Mouse (Mus musculus) adrenal gland, adult 8-10 months (tissue): ENCODE results near the gene Ank2. TPM values are rescaled to one million over a fixed set of nuclear protein-coding genes. Genes with fewer than 3 reads are reported as not detected.

Source experiments
- DNase-seq: peaks from one replicate; pipeline ENCODE4 v3.0.0; 2022
- total RNA-seq, 4 experiments: library from RNA; stranded (reverse); gene quantifications; 2 replicates each; pipeline ENCODE4 v1.2.4; 2022

Ank2 gene
- total RNA-seq, 4 experiments from 2014 or later: 42.5 to 55.4 (median 46.6) TPM

DNA sequence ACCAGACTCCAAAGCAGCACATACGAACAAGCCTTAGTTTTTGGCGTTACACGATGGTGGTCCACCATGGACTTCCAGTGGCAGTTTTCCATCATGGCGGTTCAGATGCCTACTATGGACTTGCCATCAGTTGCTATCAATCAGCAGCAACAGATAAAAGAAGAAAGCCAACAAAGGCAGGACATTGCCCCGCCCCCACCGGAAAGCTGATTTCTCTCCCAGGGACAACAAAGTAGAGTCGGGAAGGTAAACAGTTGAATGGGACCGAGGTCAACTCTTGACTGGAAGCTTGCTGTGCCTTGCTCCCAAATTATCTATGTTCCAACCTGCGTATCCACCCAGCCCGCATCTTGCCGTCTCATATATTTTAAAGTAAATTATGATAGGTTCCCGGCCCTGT is 328.9 kb downstream of the Ank2 start:
- DNase-seq: no peak

- no peak for DNase-seq
These were observed 330.0 kb downstream of the Ank2 start for GRCm38 (mm10) chr3:127169114-127169513.

DNA sequence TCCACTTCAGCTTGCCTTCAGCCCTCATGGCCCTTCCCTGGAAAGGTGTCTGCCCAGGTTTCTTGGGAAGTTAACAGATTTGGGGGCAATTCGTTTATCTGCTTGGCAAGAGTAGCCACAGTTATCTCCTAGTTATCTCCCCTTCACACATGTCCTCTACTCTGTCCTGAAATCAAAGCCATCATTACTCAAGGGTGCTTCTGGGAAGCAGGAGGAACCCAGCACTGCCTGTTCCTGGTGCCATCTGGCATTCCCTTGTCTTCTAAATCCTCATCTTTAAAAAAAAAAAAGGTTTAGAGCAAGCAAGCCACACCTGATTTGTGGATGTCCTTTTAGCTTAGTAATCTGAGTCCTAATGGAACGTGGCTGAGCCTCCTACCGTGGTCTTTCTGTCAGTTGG is 335.4 kb downstream of the Ank2 start:
- DNase-seq: no peak

GRCm38 (mm10) chr3:127161998-127162712 is 337.0 kb downstream of the Ank2 start:
- DNase-seq: peak; percentile 21

DNA sequence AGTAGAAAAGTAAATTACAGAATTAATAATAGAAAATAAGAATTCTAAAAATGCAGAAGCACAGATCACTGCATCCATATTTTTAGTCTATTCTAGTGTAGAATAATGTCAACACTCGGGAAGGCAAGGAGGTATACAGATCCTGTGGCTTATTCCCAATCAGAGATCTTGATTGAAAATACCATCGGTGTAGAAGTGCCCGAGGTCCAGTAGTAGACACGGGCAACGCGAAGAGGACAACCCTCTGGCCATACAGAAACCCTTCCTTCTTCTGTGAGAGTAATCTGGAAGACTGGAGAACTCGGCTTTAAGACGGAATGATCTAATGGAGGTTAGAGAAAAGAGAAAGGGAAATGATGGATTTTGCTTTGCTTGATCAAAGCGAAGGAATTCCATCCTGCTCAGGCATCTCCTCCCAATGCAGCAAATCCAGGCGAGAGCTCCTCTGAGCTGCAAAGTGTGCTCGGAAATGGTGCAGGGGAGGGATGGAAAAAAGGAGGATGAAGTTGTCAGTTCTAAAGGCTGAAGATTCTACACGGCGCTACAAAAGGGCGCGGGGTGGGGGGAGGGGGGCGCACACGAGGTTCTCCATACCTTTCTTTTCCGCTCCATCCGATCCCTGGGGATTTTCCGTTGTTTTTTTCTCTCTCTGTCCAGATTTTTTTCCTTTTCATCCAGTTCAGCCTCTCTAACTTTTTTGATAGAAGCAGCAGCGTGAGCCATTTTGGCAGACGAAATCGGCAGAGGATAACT is 337.9 kb downstream of the Ank2 start:
- no peak for DNase-seq

DNA sequence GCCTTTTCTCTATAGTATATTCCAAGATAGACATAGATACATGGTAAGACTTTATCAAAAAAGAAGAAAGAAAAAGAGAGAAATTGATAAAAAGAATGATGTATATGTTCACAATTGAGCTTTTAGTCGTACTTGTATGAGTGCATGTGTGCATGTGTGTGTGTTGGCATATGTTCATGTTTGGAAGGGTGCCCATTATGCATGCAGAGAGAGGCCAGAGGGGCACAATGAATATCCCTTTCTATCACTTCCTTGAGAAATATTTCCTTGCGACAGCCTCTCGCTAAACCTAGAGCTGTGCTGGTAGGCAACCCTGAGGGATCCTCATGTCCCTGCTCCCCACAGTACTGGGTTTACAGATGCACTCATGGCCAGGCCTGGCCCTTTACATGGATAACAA is 341.4 kb downstream of the Ank2 start:
- DNase-seq: no peak

DNA sequence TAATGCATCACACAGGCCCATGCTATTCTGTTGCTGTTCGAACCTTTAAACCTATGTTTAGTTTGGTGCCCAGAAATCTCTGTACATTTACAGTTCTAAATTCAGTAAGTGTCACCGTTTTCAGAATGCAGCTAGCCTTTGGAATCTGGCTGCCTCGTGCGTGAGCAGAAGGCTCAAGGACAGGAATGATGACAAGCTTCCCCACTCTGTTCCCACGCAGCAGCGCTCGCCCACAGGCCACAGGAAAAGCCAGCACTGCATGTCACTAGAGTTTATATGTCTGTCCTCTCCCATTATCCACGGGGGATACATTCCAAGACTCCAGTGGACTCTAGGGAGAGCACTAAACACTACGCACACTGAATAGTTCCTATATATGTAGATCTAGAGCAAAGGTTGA is 343.1 kb downstream of the Ank2 start:
- no peak for DNase-seq

DNA sequence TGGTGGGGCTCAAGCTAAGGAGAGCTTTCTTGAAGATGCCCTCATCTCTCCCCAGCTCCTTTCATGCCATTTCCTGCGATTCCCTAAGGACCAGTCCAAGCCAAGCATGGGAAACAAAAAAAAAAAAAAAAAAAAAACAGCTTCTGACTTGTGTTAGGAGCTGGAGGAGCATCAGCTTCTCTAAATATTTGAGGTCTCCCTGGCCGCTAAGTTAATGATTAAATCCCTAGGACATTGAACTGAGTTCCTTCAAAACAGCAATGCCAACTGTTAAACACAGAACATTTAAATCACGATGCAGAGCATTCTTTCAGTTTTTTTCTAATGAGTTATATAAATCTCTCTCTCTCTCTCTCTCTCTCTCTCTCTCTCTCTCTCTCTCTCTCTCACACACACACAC is 345.3 kb downstream of the Ank2 start:
- DNase-seq: no peak

GRCm38 (mm10) chr3:127153443-127153842 is 345.7 kb downstream of the Ank2 start:
- DNase-seq: no peak

DNA sequence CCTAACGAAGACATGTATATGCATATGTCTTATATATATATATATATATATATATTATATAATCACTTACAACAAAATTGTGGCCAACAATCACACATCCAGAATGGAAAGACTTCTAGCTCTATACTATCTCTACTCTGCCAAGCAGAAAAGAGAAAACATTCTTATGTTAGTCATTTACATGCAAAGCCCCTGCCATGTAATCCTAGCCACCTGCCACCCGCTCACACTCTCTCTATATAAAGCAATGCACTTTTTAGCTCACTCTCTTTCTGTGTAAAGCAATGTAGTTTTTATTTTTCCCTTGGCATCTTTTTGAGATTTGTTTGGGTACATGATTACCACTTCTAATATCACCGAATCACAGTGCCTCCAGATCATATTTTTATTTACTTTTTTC is 350.5 kb downstream of the Ank2 start:
- DNase-seq: no peak

DNA sequence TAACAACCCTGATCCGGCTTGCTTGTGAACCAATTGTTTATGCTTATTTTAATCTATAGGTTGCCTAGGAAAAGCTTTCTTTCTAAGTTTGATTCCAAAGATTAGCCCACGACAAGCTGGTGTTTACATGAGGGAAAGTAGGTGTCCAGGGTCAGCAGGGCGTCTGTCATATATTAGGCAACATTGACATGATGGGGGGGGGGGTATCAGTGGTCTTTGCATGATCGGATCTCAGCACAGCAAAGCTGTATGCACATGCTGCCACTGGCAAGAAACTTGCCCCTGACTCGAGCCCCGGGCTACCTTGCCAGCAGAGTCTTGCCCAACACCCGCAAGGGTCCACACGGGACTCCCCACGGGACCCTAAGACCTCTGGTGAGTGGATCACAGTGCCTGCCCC is 358.6 kb downstream of the Ank2 start:
- DNase-seq: no peak

DNA sequence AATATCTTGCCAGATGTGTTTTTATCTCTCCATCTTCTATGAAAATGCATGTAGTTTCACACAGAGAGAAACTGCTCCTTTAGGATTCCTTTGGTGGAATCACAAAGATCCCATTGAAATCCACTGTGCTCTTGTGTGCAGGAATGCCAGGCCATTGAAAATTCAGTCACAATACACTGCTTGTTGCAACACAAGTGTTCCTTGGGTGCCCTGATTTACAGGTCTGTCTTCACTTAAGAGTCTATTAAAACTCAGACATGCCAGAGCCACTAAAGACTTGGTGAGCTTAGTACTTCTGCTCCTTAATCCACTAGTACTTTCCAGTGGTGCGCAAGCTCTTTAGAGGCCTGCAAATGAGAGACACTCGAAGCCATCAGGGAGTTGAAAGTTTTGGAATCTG is 359.5 kb downstream of the Ank2 start:
- DNase-seq: no peak

DNA sequence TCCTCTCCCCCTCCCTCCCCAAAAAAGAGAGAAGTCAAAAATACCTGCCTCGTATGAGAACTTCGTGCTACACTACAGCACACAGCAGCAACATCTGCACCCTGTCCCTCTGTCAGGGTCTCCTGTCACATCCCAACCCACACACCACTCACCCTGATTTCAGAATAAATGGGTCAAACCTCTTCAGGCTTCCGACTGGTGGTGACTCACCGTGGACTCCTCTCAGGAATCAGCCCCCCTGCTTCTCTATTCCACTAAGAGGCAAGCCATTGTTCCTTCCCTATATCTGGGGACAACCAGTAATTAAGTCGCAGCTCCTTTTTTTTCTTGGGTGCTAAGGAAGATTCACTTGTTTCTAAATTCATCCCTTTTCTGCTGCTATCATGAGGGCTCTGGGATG is 361.6 kb downstream of the Ank2 start:
- DNase-seq: no peak

- DNase-seq: no peak
These were observed 365.1 kb downstream of the Ank2 start for GRCm38 (mm10) chr3:127134062-127134461.

- DNase-seq: no peak
These were observed 368.1 kb downstream of the Ank2 start for GRCm38 (mm10) chr3:127131048-127131447.

DNA sequence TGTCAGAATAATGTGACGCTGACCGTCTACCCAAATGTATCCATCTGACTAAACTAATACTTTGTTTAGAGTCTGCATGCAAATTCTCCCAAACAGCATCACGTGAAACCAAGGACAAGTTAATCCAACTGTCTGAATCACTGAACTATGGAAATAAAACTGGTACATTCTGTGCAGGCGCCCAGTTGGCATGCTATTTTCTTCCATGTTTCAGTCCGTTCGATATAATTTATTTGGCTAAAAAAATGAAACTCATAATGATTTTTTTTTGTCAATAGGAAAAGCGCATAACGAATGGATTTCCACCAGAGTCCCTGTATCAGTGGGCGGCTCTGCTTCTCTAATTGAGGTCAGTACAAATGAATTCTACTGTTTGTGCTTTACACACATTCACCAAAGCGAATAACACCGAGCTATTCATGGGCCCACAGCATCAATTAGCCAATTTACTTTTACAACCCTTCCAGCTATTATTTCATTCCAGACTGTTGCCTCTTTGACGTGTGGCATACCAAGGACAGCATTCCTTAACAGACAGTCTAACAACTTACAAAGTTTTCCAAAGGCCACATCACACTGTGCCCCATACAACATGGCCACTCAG is 368.9 kb downstream of the Ank2 start:
- DNase-seq: no peak

DNA sequence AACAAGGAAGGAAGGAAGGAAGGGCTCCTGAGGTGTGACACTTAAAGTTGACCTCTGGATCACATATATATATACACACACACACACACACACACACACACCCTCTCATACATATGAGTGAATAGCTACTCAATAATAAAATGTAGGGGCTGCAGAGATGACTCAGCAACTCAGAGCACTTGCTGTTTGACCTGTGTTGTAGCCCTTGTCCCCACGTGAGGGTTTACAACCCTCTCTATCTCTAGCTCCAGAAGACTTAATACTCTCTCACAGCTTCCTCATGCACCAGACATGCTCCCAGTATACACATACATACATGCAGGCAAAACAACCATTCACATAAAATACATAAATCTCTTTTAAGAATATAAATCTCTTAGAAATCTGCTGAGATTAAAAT is 369.4 kb downstream of the Ank2 start:
- DNase-seq: no peak

GRCm38 (mm10) chr3:127127611-127128010 is 371.5 kb downstream of the Ank2 start:
- no peak for DNase-seq

DNA sequence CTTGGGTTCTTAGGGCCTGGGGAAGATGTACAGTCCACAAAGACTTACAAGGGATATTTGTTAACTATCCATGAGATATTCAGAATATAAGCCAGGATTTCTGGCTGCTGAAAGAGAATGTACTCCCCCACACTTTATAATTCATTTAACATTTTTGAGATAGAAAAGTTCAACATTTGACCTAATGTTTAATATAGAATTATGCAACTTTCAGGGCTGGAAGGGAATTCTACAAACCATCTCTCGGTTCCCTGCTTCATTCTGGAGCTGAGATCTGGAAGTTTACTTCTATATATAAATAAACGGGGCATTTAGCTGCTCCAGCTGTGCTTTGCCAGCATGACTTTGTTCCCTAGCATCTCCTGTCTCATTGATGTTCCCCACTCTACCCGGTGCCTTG is 372.9 kb downstream of the Ank2 start:
- no peak for DNase-seq

DNA sequence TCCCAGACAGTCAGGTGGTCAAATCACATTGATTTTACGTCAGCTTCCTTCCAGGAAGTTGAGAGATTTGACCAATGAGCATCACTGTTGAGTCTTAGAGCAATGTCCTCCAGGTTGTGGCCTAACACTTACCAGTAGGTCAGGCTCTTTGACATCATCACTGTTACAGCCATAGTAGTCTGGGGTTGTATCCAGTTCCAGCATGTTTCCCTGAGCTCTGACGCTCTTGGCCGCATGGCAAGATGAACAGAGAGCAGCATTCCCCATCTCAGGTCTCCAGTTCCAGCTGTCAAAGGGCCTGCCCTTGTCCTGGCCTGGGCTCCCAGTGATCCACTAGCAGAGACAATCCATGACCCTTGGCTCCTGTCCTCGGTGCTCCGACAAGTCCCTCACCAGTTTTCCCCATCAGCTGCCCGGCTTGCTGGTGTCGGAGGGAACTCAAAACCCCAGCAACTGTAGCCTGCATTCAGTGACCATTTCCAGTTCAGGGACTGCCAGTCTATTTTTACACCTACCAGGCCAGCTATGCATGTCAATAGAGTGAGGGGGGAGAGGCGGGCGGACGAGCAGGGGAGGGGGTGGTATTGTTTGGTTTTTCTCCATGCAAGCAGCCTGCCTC is 374.7 kb downstream of the Ank2 start:
- DNase-seq: no peak

GRCm38 (mm10) chr3:127123376-127123775 is 375.8 kb downstream of the Ank2 start:
- DNase-seq: peak; percentile 3

- DNase-seq: no peak
These were observed 380.4 kb downstream of the Ank2 start for GRCm38 (mm10) chr3:127118777-127119176.

DNA sequence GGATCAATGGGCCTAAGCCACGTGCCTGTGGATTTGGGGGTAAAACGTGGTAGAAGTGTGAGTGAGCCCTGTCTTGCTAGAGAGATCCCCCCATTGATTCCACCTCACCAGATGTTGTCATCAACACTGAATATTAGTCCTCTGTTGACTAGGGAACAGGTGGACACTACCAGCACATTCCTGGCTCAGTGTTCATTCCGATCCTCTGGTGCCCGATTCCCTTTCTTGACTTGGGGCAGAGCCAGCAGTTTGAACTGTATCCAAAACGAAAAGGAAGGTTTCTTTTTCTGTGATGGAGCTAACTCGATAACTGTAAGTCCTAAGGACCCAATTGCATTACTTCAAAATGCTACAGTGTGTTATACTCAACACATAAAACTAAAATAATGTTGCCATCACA is 382.9 kb downstream of the Ank2 start:
- DNase-seq: no peak
